In the genomic region with DNA sequence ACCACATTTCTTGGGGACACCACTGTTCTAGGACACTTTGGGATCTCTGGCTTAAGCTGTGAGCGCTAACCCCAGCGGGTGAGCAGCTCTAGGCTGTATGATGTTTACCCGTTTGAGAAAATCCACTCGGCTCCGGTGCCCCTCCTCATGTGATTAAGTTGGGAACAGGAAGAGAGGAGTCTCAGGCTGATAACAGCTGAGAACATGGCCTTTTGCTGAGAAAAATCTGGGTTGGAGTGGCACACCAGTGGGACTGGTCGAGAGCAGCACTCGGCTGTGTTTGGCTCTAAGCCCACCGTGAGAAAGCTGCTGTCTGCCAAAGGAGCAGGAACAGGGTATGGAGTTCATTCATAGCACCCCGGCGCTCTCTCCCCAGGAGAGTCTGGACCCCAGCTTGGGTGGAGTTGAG, we compare ENCODE assay signal across 8 mouse cellular contexts. TPM values are rescaled to one million over a fixed set of nuclear protein-coding genes. Genes with fewer than 3 reads are reported as not detected.
A peak's percentile ranks its signal among the peaks of the same experiment; 100 is the strongest.
DNase-seq lines count a peak whose midpoint lies in the region; ATAC-seq and TF ChIP-seq lines count a peak whose summit lies in the region.

No protein-coding gene starts in this region.

- peak overlapping the region; percentile 20; the same call in 1 of the 2 replicates for H3K27ac ChIP-seq in heart, embryonic 12.5 days (ENCODE audit: poor library complexity, severe bottlenecking)
- H3K27ac ChIP-seq in liver, embryonic 14.5 days, result no peak overlapping the region
- no peak overlapping the region for H3K27ac ChIP-seq in stomach, postnatal 0 days (replicated peaks)

- 7% methylated on average over 10 of the region's 10 CpGs for WGBS in heart, embryonic 12.5 days
- WGBS in liver, embryonic 14.5 days (ENCODE audit: insufficient replicate concordance), result 25% methylated on average over 10 of the region's 10 CpGs
- 16% methylated on average over 10 of the region's 10 CpGs for WGBS in stomach, postnatal 0 days

- no peak for TF ChIP-seq POLR2A in brain, embryonic 14.5 days (IDR thresholded peaks at IDR 0.05; ENCODE audit: borderline replicate concordance, extremely low read depth, insufficient read depth, insufficient read length, poor library complexity, severe bottlenecking)

- H3K4me1 ChIP-seq in heart, embryonic 12.5 days (replicated peaks), result peaks cover 33% of the 10 kb centered on the region
- H3K4me1 ChIP-seq in liver, embryonic 14.5 days (replicated peaks; ENCODE audit: control insufficient read depth in 2 of 2, insufficient read depth in 2 of 2, low read length in 1 of 2), result peaks cover 19 to 30% of the 10 kb centered on the region in 2 experiments
- H3K4me1 ChIP-seq in stomach, postnatal 0 days (replicated peaks; ENCODE audit: control insufficient read depth, insufficient read depth), result peaks cover 3% of the 10 kb centered on the region; the same call in 1 of the 2 replicates

- no peak for TF ChIP-seq EP300 in liver, embryonic 14.5 days (IDR thresholded peaks at IDR 0.05; ENCODE audit: low read depth)
- TF ChIP-seq EP300 in stomach, postnatal 0 days (optimal IDR thresholded peaks at IDR 0.05), result no peak

- peaks cover 21% of the 10 kb centered on the region for H3K27me3 ChIP-seq in heart, embryonic 12.5 days (replicated peaks)
- H3K27me3 ChIP-seq in liver, embryonic 14.5 days (ENCODE audit: control insufficient read depth, insufficient read depth, low read length), result peaks cover 29% of the 10 kb centered on the region
- 0 out of 2 replicates have a peak, but pooled peaks cover 2% of the 10 kb centered on the region for H3K27me3 ChIP-seq in stomach, postnatal 0 days (ENCODE audit: control insufficient read depth, insufficient read depth, low read length)

- no peak for ATAC-seq in heart, embryonic 12.5 days (ENCODE audit: insufficient number of reproducible peaks, low FRiP score)
- no peak for ATAC-seq in liver, embryonic 14.5 days (ENCODE audit: insufficient read depth)
- no peak for ATAC-seq in stomach, postnatal 0 days (ENCODE audit: low FRiP score, low TSS enrichment)

- H3K36me3 ChIP-seq in heart, embryonic 12.5 days, result no peaks in the 10 kb centered on the region
- H3K36me3 ChIP-seq in liver, embryonic 14.5 days (replicated peaks; ENCODE audit: control insufficient read depth, insufficient read depth, low read depth), result no peaks in the 10 kb centered on the region
- H3K36me3 ChIP-seq in stomach, postnatal 0 days (ENCODE audit: control insufficient read depth, insufficient read depth, low read length), result no peaks in the 10 kb centered on the region

- no peaks in the 10 kb centered on the region for H3K9me3 ChIP-seq in heart, embryonic 12.5 days (replicated peaks)
- H3K9me3 ChIP-seq in liver, embryonic 14.5 days (ENCODE audit: control insufficient read depth, low read length), result no peaks in the 10 kb centered on the region
- H3K9me3 ChIP-seq in stomach, postnatal 0 days (ENCODE audit: control insufficient read depth, low read length), result no peaks in the 10 kb centered on the region

- TF ChIP-seq CTCF in brain, embryonic 14.5 days (IDR thresholded peaks at IDR 0.05; ENCODE audit: borderline replicate concordance, extremely low read depth, insufficient read depth, insufficient read length), result no peak
- no peak for TF ChIP-seq CTCF in liver, embryonic 14.5 days (IDR thresholded peaks at IDR 0.05; ENCODE audit: low read depth)
- no peak for TF ChIP-seq CTCF in stomach, postnatal 0 days (IDR thresholded peaks at IDR 0.05; ENCODE audit: low read depth)

- peak; percentile 42 to 59 for DNase-seq in heart, adult 18-20 months
- DNase-seq in heart, adult 8-10 months (ENCODE audit: low spot score), result no peak
- peak; percentile 66 for DNase-seq in brain, embryonic 14.5 days (ENCODE audit: low read depth)
- DNase-seq in liver, embryonic 14.5 days (ENCODE audit: low read depth in 3 of 3, low spot score in 3 of 3), result no peak
- no peak for DNase-seq in stomach, postnatal 0 days (ENCODE audit: low spot score)
- no peak for DNase-seq in left cerebral cortex, adult 18-20 months (ENCODE audit: low spot score in 2 of 2)
- DNase-seq in embryo, embryonic 11 days, result no peak

- H3K4me2 ChIP-seq in heart, embryonic 12.5 days, result peak overlapping the region; percentile 97
- peak overlapping the region; percentile 88 for H3K4me2 ChIP-seq in liver, embryonic 14.5 days (ENCODE audit: low read depth)
- peak overlapping the region; percentile 91; the same call in 1 of the 2 replicates for H3K4me2 ChIP-seq in stomach, postnatal 0 days (replicated peaks; ENCODE audit: low read depth)

- peak overlapping the region; percentile 90 for H3K4me3 ChIP-seq in heart, embryonic 12.5 days
- peak overlapping the region; percentile 70 to 76; a peak in 2 of 4 replicates for H3K4me3 ChIP-seq in liver, embryonic 14.5 days (ENCODE audit: insufficient read depth in 1 of 2, low read depth in 2 of 2, low read length in 2 of 2)
- peak overlapping the region; percentile 83; the same call in 1 of the 2 replicates for H3K4me3 ChIP-seq in stomach, postnatal 0 days (ENCODE audit: low read depth, low read length)

- peak overlapping the region; percentile 90; the same call in 1 of the 2 replicates for H3K9ac ChIP-seq in heart, embryonic 12.5 days
- 0 out of 2 replicates have a peak overlapping the region, but pooled peaks have one; percentile 14 for H3K9ac ChIP-seq in liver, embryonic 14.5 days (replicated peaks)
- no peak overlapping the region for H3K9ac ChIP-seq in stomach, postnatal 0 days (ENCODE audit: low read length)

RNA-seq across cellular contexts. Expression of a gene that starts 3.2 kb away (rescaled TPM):
- 10 to 100 TPM; 17.5 to 18.6 TPM for total RNA-seq in heart, adult 18-20 months (2021)
- total RNA-seq in heart, adult 8-10 months (2022), result 10 to 100 TPM; 14.0 to 21.2 (median 15.9) TPM
- 21.8 and 25.7 TPM in 2 replicates for polyA plus RNA-seq in brain, embryonic 14.5 days (2012; rRNA removed)
- polyA plus RNA-seq in heart, embryonic 12.5 days (2016; fragmentation: Nextera tagmentation; extraction: Ambion mirVana), result 4.5 and 4.8 TPM in 2 replicates
- 4.9 and 5.2 TPM in 2 replicates for polyA plus RNA-seq in liver, embryonic 14.5 days (2012; rRNA removed)
- polyA plus RNA-seq in liver, embryonic 14.5 days (2014; fragmentation: Nextera tagmentation; extraction: Ambion mirVana), result 0.83 and 1.0 TPM in 2 replicates
- polyA plus RNA-seq in stomach, postnatal 0 days (2015; fragmentation: Nextera tagmentation; extraction: Ambion mirVana), result 3.7 and 3.8 TPM in 2 replicates
- total RNA-seq in left cerebral cortex, adult 18-20 months (2021), result 10 to 100 TPM; 53.2 to 61.6 TPM

RNA-seq across cellular contexts. Expression of a gene that starts 23.0 kb away (rescaled TPM):
- 1 to 10 TPM; 6.9 to 7.9 TPM for total RNA-seq in heart, adult 18-20 months (2021)
- 1 to 10 TPM; 5.7 to 9.2 (median 8.4) TPM for total RNA-seq in heart, adult 8-10 months (2022)
- polyA plus RNA-seq in brain, embryonic 14.5 days (2012; rRNA removed), result 8.4 and 10.7 TPM in 2 replicates
- polyA plus RNA-seq in heart, embryonic 12.5 days (2016; fragmentation: Nextera tagmentation; extraction: Ambion mirVana), result 23.9 and 25.4 TPM in 2 replicates
- 3.6 and 3.7 TPM in 2 replicates for polyA plus RNA-seq in liver, embryonic 14.5 days (2012; rRNA removed)
- 4.2 and 4.3 TPM in 2 replicates for polyA plus RNA-seq in liver, embryonic 14.5 days (2014; fragmentation: Nextera tagmentation; extraction: Ambion mirVana)
- polyA plus RNA-seq in stomach, postnatal 0 days (2015; fragmentation: Nextera tagmentation; extraction: Ambion mirVana), result 13.6 and 14.2 TPM in 2 replicates
- total RNA-seq in left cerebral cortex, adult 18-20 months (2021), result 1 to 10 TPM; 1.8 to 2.9 TPM

RNA-seq across cellular contexts. Expression of a gene that starts 41.6 kb away (rescaled TPM):
- 100 to 1,000 TPM; 410 to 473 TPM for total RNA-seq in heart, adult 18-20 months (2021)
- 100 to 1,000 TPM; 383 to 490 (median 481) TPM for total RNA-seq in heart, adult 8-10 months (2022)
- polyA plus RNA-seq in brain, embryonic 14.5 days (2012; rRNA removed), result 57.5 and 60.2 TPM in 2 replicates
- polyA plus RNA-seq in heart, embryonic 12.5 days (2016; fragmentation: Nextera tagmentation; extraction: Ambion mirVana), result 68.2 and 68.7 TPM in 2 replicates
- 23.1 and 26.3 TPM in 2 replicates for polyA plus RNA-seq in liver, embryonic 14.5 days (2012; rRNA removed)
- polyA plus RNA-seq in liver, embryonic 14.5 days (2014; fragmentation: Nextera tagmentation; extraction: Ambion mirVana), result 23.3 and 27.4 TPM in 2 replicates
- 30.9 and 35.9 TPM in 2 replicates for polyA plus RNA-seq in stomach, postnatal 0 days (2015; fragmentation: Nextera tagmentation; extraction: Ambion mirVana)
- total RNA-seq in left cerebral cortex, adult 18-20 months (2021), result 10 to 100 TPM; 63.1 to 68.5 TPM

Comparison
In these comparisons a context has a peak if more than half of its experiments do, and no peak if none do; other contexts are left out.
1. DNase-seq: peak in heart, adult 18-20 months (2 of 2) and brain, embryonic 14.5 days (single experiment); none in heart, adult 8-10 months (single experiment), liver, embryonic 14.5 days (0 of 3), stomach, postnatal 0 days (single experiment), left cerebral cortex, adult 18-20 months (0 of 2) and embryo, embryonic 11 days (single experiment).
2. Peak in every context shown above with its lines, with median percentiles within 50 percentile points of each other: H3K4me2 ChIP-seq and H3K4me3 ChIP-seq.